Mouse (Mus musculus) liver, embryonic 11.5 days (tissue): ENCODE measurements at regions not wholly inside any gene's neighbourhood (a gene's known extent, or its start where the extent isn't known, plus 50 kb on each side); places are given as distances from the start of the nearest gene placed in this dataset.

Experiments used
- ATAC-seq: fragments of 200-750 bp; cut with Nextera tagmentation; replicated peaks from 2 replicates; pipeline ENCODE4 v1.8.0; 2017; ENCODE audit warnings: moderate number of reproducible peaks, mild to moderate bottlenecking, moderate TSS enrichment, moderate library complexity; ENCODE audit not compliant: low FRiP score
- DNase-seq: peaks from one replicate; pipeline ENCODE4 v3.0.0-alpha.2; 2017; ENCODE audit warnings: low spot score
- H3K27ac ChIP-seq: fragments of 300-500 bp; sonication (generic); 2 replicates; pipeline ENCODE4 v1.5.1; 2014; ENCODE audit warnings: mild to moderate bottlenecking, low read depth, low read length, control low read depth
- H3K27me3 ChIP-seq: fragments of 300-500 bp; sonication (generic); replicated peaks from 2 replicates; pipeline ENCODE4 v1.6.1; 2014; ENCODE audit warnings: low read length, mixed read lengths; ENCODE audit not compliant: control insufficient read depth, insufficient read depth
- H3K36me3 ChIP-seq: fragments of 300-500 bp; sonication (generic); 2 replicates; pipeline ENCODE4 v1.6.1; 2014; ENCODE audit warnings: mild to moderate bottlenecking, low read length, moderate library complexity, mixed read lengths; ENCODE audit not compliant: control insufficient read depth, insufficient read depth
- H3K4me1 ChIP-seq: fragments of 300-500 bp; sonication (generic); replicated peaks from 2 replicates; pipeline ENCODE4 v1.6.1; 2014; ENCODE audit warnings: low read length, mixed read lengths; ENCODE audit not compliant: control insufficient read depth, insufficient read depth
- H3K4me2 ChIP-seq: fragments of 300-500 bp; sonication (generic); 2 replicates; pipeline ENCODE4 v1.6.1; 2014; ENCODE audit warnings: mild to moderate bottlenecking, control low read depth, moderate library complexity
- H3K4me3 ChIP-seq: fragments of 300-500 bp; sonication (generic); 2 replicates; pipeline ENCODE4 v1.5.1; 2014; ENCODE audit warnings: low read depth, low read length, control low read depth
- H3K9ac ChIP-seq: fragments of 300-500 bp; sonication (generic); 2 replicates; pipeline ENCODE4 v1.6.1; 2014; ENCODE audit warnings: low read depth, low read length, control low read depth
- H3K9me3 ChIP-seq: fragments of 300-500 bp; sonication (generic); 2 replicates; pipeline ENCODE4 v1.6.1; 2016; ENCODE audit warnings: low read length, inconsistent platforms, mixed read lengths; ENCODE audit not compliant: control insufficient read depth
- WGBS: fragments of 180-500 bp; shearing (Covaris S2); extraction: QIAGEN DNeasy Blood & Tissue Kit; methylation state at CpG from one replicate; pipeline ENCODE4 v1.1.7; 2014; 5-methylcytosine and 5-hydroxymethylcytosine counted together

GRCm38 (mm10) chr6:81801804-81802203, 121.7 kb upstream of the Gcfc2 start:
- WGBS, result 75% methylated on average over 3 of the region's 3 CpGs
- Histone ChIP-seq H3K4me3 (no peak overlapping the region), H3K9ac (no peak overlapping the region)

GRCm38 (mm10) chr6:81805942-81806341, 117.5 kb upstream of the Gcfc2 start:
- H3K9me3 ChIP-seq, result no peaks in the 10 kb centered on the region; the same call in 1 of the 2 replicates
- WGBS, result 88% methylated on average over 11 of the region's 11 CpGs
- H3K4me2 ChIP-seq, result no peak overlapping the region
- no peak overlapping the region for H3K9ac ChIP-seq
- no peaks in the 10 kb centered on the region for H3K4me1 ChIP-seq
- DNase-seq (no peak), ATAC-seq (no peak)
- no peak overlapping the region for H3K27ac ChIP-seq
- H3K27me3 ChIP-seq, result no peaks in the 10 kb centered on the region
- no peaks in the 10 kb centered on the region for H3K36me3 ChIP-seq
- H3K4me3 ChIP-seq, result no peak overlapping the region

More at GRCm38 (mm10) chr6:81801804-81802203, 121.7 kb upstream of the Gcfc2 start:
- Histone ChIP-seq H3K27ac (no peak overlapping the region), H3K4me2 (no peak overlapping the region), H3K9me3 (no peaks in the 10 kb centered on the region; the same call in 1 of the 2 replicates), H3K36me3 (no peaks in the 10 kb centered on the region), H3K27me3 (no peaks in the 10 kb centered on the region), H3K4me1 (no peaks in the 10 kb centered on the region)
- ATAC-seq (no peak), DNase-seq (no peak)

DNA sequence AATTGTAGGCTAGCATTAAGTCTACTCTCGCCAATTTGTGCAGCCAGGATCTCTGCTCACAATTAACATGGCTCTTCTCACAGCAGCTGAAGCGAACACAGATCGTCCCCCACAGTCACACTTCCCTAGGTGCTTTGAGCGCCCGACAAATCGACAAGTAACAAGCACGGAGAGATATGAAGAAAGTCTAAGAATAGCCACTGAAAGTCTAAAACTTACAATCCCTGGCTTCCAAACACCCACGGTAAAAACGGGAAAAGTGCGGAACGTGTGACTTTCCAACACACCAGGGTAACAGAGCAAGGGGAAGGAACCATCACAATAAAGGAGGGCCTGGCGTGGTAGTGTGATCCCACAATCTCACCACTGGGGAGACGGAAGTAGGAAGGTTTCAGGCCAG, 114.8 kb upstream of the Gcfc2 start:
- Histone ChIP-seq H3K9ac (no peak overlapping the region), H3K27me3 (no peaks in the 10 kb centered on the region), H3K9me3 (no peaks in the 10 kb centered on the region), H3K4me3 (no peak overlapping the region), H3K27ac (no peak overlapping the region), H3K36me3 (no peaks in the 10 kb centered on the region), H3K4me2 (no peak overlapping the region), H3K4me1 (no peaks in the 10 kb centered on the region)
- ATAC-seq (no peak), DNase-seq (no peak)
- WGBS, result 85% methylated on average over 13 of the region's 13 CpGs

GRCm38 (mm10) chr6:81815248-81815961, 108.1 kb upstream of the Gcfc2 start:
- WGBS, result 77% methylated on average over 8 of the region's 8 CpGs
- no peaks in the 10 kb centered on the region for H3K9me3 ChIP-seq

DNA sequence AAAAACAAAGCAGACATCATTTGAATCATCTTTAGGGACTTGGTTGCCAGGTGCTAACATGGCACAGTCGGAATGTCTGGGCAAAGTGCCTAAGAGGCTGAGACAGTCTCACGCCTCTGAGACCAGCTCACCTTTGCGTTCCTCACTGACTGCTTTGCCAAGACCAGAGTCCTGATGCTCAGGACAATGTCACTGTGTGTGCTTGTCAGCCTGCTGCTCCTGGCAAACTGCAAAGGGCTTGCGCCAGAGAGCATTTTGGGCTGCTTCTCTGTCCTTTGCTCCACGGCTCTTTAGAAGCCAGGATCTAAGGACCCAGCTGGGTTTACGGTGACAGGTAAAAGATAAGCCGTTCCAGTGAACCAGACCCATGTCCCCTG, 107.5 kb upstream of the Gcfc2 start:
- H3K4me2 ChIP-seq, result no peak overlapping the region

More at GRCm38 (mm10) chr6:81815248-81815961, 108.1 kb upstream of the Gcfc2 start:
- no peak for ATAC-seq
- H3K36me3 ChIP-seq, result no peaks in the 10 kb centered on the region
- H3K4me2 ChIP-seq, result no peak overlapping the region
- H3K4me1 ChIP-seq, result no peaks in the 10 kb centered on the region
- H3K27me3 ChIP-seq, result no peaks in the 10 kb centered on the region
- no peak overlapping the region for H3K27ac ChIP-seq
- no peak overlapping the region for H3K9ac ChIP-seq
- H3K4me3 ChIP-seq, result no peak overlapping the region
- no peak for DNase-seq

GRCm38 (mm10) chr6:81817050-81817827, 106.2 kb upstream of the Gcfc2 start:
- Histone ChIP-seq H3K27me3 (no peaks in the 10 kb centered on the region), H3K36me3 (no peaks in the 10 kb centered on the region), H3K4me2 (no peak overlapping the region), H3K4me3 (no peak overlapping the region), H3K4me1 (no peaks in the 10 kb centered on the region), H3K27ac (no peak overlapping the region), H3K9me3 (no peaks in the 10 kb centered on the region), H3K9ac (no peak overlapping the region)
- ATAC-seq (no peak), DNase-seq (peak; percentile 36)
- 66% methylated on average over 9 of the region's 9 CpGs for WGBS

More for the DNA sequence above, 107.5 kb upstream of the Gcfc2 start:
- Histone ChIP-seq H3K4me1 (no peaks in the 10 kb centered on the region), H3K9ac (no peak overlapping the region), H3K9me3 (no peaks in the 10 kb centered on the region), H3K27me3 (no peaks in the 10 kb centered on the region), H3K4me3 (no peak overlapping the region), H3K27ac (no peak overlapping the region), H3K36me3 (no peaks in the 10 kb centered on the region)
- DNase-seq (no peak), ATAC-seq (no peak)
- 78% methylated on average over 7 of the region's 7 CpGs for WGBS

- no peaks in the 10 kb centered on the region for H3K27me3 ChIP-seq
- H3K27ac ChIP-seq, result no peak overlapping the region
- H3K4me1 ChIP-seq, result no peaks in the 10 kb centered on the region
- H3K9me3 ChIP-seq, result no peaks in the 10 kb centered on the region
- no peak overlapping the region for H3K4me3 ChIP-seq
- no peak overlapping the region for H3K4me2 ChIP-seq
- no peak for DNase-seq
- H3K36me3 ChIP-seq, result no peaks in the 10 kb centered on the region
- ATAC-seq, result no peak
- H3K9ac ChIP-seq, result no peak overlapping the region
- 90% methylated on average over 10 of the region's 10 CpGs for WGBS
Observed at GRCm38 (mm10) chr6:81818573-81818972, 104.9 kb upstream of the Gcfc2 start.

DNA sequence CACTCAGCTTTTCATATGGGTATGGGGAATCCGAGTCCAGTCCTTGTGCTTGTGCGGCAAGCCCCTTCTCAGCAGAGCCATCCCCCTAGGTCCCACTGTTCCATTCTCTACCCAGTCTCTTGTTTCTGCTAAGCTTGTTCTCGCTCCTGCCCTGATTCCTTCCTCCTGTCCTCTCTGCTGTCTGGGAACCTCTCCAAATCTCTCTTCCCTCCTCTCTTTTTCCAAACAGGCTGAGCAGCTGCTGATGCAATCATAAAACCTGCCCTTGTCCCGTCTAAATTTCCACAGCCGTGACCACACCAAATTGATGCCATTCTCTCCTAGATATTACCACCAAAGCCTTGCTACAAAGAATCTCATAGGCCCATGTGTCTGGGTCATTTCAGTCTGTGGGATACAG, 103.4 kb upstream of the Gcfc2 start:
- H3K9ac ChIP-seq, result no peak overlapping the region
- no peak overlapping the region for H3K4me2 ChIP-seq
- H3K4me1 ChIP-seq, result no peaks in the 10 kb centered on the region
- WGBS, result 80% methylated on average over 5 of the region's 5 CpGs
- no peak for ATAC-seq
- H3K27ac ChIP-seq, result no peak overlapping the region
- no peak overlapping the region for H3K4me3 ChIP-seq
- no peaks in the 10 kb centered on the region for H3K9me3 ChIP-seq
- H3K27me3 ChIP-seq, result no peaks in the 10 kb centered on the region
- no peak for DNase-seq
- H3K36me3 ChIP-seq, result no peaks in the 10 kb centered on the region
